Mouse (Mus musculus): ENCODE measurements around the gene Mcrip1.

Mcrip1 gene

GRCm38 (mm10) chr11:120545964-120546363, 3.6 kb downstream of the Mcrip1 start:
- no peak for DNase-seq (ENCODE audit: low read depth, low spot score)

GRCm38 (mm10) chr11:120542376-120542775, 7.2 kb downstream of the Mcrip1 start:
- DNase-seq (ENCODE audit: low read depth, low spot score): no peak

- DNase-seq (ENCODE audit: low read depth, low spot score): no peak
Observed at GRCm38 (mm10) chr11:120541907-120542306, 7.6 kb downstream of the Mcrip1 start.

- no peak for DNase-seq (ENCODE audit: low read depth, low spot score)
Observed at GRCm38 (mm10) chr11:120539285-120540014, 10.1 kb downstream of the Mcrip1 start.

GRCm38 (mm10) chr11:120538955-120539284, 10.6 kb downstream of the Mcrip1 start:
- DNase-seq (ENCODE audit: low read depth, low spot score): no peak

DNA sequence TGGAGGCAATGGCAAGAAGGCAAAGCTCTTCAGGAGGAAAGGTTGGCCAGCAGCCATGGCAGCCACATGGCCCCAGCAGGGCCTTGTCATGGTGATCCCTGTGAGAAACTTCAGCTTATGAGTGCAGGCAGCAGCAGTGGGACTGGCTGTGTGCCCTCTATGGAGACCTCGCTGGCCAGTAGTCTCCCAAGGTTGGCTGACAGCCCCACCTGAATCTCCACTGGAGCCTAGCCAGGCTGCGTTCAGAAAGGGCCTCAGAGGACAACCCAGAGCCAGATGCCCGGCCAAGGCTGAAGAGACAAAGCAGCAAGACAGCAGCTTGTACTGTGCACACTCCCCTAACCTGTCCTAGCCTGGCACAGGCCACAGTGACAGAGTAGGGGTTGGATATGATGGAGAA, 11.0 kb downstream of the Mcrip1 start:
- DNase-seq (ENCODE audit: low read depth, low spot score): no peak

DNA sequence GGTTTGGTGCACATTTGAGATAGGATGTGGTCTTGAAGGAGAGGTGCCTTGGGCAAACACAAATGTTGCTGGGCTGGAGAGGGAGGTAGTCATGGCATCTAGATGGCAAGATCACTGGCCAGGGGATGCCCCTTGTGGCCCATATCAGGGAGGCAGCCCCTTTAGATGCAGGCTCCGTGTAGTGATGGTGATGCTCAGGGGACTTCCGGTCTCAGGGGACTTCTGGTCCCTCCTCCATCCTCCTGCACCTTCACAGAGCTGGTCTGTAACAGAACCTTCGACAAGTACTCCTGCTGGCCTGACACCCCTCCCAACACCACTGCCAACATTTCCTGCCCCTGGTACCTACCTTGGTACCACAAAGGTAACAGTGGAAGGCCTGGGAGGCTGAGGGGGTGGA, 13.7 kb downstream of the Mcrip1 start:
- DNase-seq (ENCODE audit: low read depth, low spot score): no peak

GRCm38 (mm10) chr11:120535145-120535544, 14.4 kb downstream of the Mcrip1 start:
- no peak for DNase-seq (ENCODE audit: low read depth, low spot score)

GRCm38 (mm10) chr11:120534093-120534492, 15.4 kb downstream of the Mcrip1 start:
- no peak for DNase-seq (ENCODE audit: low read depth, low spot score)

DNA sequence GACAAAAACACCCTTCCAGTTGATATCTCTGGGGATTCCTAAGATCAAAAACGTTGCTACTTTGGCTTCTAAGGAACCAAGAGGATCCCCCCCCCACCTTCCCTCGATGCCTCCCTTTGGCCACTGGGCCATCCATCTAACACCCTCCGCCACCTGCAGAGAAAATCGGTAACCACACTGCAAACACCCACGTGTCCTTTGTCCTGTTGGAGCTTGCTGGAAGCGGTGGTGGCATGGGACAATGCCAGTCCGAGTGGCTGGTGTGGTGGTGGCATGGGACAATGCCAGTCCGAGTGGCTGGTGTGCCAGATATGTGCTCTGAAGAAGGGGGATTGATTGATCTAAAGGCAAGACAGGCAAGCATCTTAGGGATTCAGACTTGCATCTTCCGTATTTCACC, 17.9 kb downstream of the Mcrip1 start:
- no peak for DNase-seq (ENCODE audit: low read depth, low spot score)

DNA sequence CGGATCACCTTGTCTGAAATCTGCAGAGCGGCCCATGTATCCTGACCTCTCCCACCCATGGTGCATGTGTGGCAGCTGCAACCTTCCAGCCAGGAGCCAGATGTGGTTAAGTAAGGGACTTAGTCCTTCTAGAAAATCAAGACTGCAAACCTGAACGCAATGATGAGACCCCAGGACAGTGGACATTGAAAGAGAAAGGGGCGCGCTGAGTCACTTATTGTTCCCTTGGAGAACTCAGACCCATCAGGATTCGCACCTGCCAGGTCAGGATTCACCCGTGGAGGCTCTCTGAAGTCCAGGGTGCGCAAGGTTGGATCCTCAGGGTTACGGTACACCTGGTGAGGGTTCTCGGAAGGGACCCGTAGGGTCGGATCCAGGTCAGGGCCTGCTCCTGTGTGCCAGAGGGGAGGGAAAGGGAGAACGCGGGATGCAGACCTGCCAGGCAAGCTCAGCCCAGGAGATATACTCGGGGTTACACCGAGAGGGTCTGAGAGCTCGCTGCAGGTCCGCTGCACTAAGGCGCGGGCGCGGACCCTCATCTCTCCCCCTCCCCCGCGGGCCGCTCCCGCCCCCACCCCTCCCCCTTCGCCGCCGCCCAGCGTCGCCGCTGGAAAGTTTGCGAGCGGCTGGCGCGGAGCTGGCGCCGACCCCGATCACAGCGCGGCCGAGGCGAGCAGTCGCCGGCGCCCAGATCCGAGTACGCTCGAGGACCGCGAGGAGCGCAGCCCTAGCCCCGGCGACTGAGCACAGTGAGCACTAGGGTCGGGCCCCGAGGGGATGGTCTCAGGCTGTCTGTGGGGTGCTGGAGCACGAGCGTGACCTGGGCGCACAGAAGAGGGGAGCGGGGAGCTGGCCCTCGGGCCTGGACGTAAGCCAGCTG, 19.2 kb downstream of the Mcrip1 start, which contains the start of gene Gcgr:
TSS of gene Gcgr (plus strand) at position 615 of the 880 bp plus-strand sequence.
- DNase-seq (ENCODE audit: low read depth, low spot score): no peak

DNA sequence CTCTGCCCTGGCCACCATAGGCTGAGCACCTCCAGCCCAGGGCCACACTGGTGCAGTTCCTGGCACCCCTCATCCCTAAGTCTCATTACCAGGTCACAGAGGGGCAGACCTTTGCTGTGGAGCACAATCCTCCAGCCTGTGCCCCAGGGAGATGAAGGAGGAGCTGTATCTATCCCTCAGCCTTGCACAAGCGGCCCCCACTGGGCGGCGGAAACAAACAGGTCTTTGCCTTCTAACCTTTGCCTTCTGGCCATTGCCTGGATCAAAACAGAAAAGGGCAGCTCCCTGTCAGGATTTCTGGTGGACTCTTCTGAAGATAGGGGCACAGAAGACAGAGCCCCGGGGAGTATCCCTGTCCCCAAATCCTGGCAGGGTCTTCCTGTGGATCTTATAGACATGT, 20.6 kb downstream of the Mcrip1 start:
- DNase-seq (ENCODE audit: low read depth, low spot score): no peak

DNA sequence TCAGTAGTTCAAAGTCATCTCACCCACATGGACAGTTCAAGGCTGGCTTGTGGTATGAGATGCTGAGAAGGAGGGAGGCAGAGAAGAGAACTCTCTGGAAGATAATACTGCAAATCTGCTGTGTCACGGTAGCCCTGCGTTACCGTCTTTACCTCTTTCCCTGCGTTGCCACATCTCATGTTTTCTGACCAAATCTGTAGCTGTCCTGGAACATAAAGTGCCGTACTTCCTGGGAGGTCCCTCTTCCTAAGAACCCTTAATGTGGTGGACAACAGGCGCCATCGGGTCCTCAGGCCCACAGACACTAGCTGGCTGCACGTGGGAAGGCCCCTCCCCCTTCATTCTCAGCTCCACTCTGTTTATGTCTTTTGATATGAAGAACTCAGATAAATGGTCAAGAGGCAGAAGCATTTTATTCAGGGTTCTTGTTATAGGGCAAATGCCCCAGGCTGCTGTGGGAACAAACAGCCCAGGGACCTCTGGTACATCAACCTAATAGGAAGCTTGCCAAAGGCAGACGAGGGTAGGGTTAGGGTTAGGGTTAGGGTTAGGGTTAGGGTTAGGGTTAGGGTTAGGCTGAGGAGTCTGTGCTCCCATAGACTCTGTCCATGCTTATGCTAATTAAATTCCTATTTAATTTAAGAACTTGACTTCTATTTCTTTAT, 21.7 kb downstream of the Mcrip1 start:
- DNase-seq (ENCODE audit: low read depth, low spot score): no peak

DNA sequence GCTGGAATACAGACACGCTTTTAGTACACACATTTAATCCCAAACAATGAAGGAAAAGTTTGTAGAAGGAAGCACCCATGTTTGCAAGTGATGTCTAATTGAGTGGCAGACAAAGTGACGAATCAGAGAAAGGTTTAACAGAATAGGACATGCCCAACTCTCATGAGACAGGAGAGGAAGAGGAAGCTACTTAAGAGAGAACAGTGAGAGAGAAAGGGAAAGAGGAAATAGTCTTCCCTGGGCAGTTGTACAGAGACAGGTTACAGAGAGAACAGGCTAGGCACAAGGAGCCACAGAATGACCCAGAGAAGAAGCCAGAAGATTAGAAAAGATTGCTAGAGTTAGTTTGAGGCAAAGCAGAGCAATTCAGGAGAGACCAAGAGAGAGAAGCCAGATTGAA, 23.6 kb downstream of the Mcrip1 start:
- no peak for DNase-seq (ENCODE audit: low read depth, low spot score)

- no peak for DNase-seq (ENCODE audit: low read depth, low spot score)
Observed at GRCm38 (mm10) chr11:120522581-120522980, 26.9 kb downstream of the Mcrip1 start.

GRCm38 (mm10) chr11:120520967-120521540, 28.5 kb downstream of the Mcrip1 start:
- no peak for DNase-seq (ENCODE audit: low read depth, low spot score)

GRCm38 (mm10) chr11:120520498-120520897, 29.0 kb downstream of the Mcrip1 start:
- DNase-seq (ENCODE audit: low read depth, low spot score): no peak

DNA sequence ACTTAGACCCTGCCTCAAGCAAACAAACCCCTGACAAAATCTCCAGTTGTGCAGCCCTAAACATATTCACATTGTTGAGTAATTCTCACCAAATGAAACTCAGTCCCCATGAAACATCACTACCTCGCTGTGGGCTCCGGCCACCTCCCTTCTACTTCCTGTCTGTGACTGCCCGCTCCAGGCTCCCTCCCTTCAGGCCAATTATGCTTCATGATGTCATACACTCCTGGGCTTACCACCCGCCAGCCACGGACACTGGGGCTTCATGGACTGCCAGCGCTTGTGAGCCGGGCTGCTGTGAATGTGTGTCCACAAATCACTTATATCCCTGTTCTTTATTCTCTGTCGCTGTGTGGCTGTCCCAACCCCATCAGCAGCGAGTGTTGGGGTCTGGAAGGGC, 29.8 kb downstream of the Mcrip1 start:
- DNase-seq (ENCODE audit: low read depth, low spot score): no peak

- no peak for DNase-seq (ENCODE audit: low read depth, low spot score)
Observed at GRCm38 (mm10) chr11:120518558-120518957, 31.0 kb downstream of the Mcrip1 start.

GRCm38 (mm10) chr11:120518027-120518426, 31.5 kb downstream of the Mcrip1 start:
- no peak for DNase-seq (ENCODE audit: low read depth, low spot score)

- DNase-seq (ENCODE audit: low read depth, low spot score): no peak
Observed at GRCm38 (mm10) chr11:120517147-120517546, 32.4 kb downstream of the Mcrip1 start.

- DNase-seq (ENCODE audit: low read depth, low spot score): peak; percentile 73
Observed at GRCm38 (mm10) chr11:120515611-120516010, 33.9 kb downstream of the Mcrip1 start.
